ENCODE assay signal across 27 mouse cellular contexts in genomic region chr2:170303595-170303994, GRCm38 (mm10).
"Had no signal": no experiment of that assay in that cellular context is flagged by ENCODE, and none has a peak within 500 bp of the region (broad histone marks: within the 10 kb centered on the region; RNA-seq: fewer than 3 reads in every experiment).

No protein-coding gene starts in this region.

- H3K9me3 ChIP-seq: limb, embryonic 12.5 days; limb, embryonic 15.5 days; liver, embryonic 15.5 days; lung, embryonic 15.5 days; midbrain, embryonic 10.5 days; midbrain, embryonic 12.5 days; midbrain, embryonic 13.5 days; midbrain, embryonic 15.5 days had no signal

- H3K4me3 ChIP-seq: left cerebral cortex, adult 2 months; limb, embryonic 10.5 days; limb, embryonic 12.5 days; limb, embryonic 13.5 days; limb, embryonic 15.5 days; liver, embryonic 12.5 days; liver, embryonic 13.5 days; liver, embryonic 15.5 days; lung, embryonic 15.5 days; megakaryocyte, embryonic 14.5 days; midbrain, embryonic 10.5 days; midbrain, embryonic 12.5 days; midbrain, embryonic 13.5 days; midbrain, embryonic 15.5 days; neural tube, embryonic 12.5 days had no signal

- H3K36me3 ChIP-seq: limb, embryonic 10.5 days; limb, embryonic 12.5 days; limb, embryonic 13.5 days; limb, embryonic 15.5 days; liver, embryonic 12.5 days; liver, embryonic 13.5 days; liver, embryonic 15.5 days; lung, embryonic 15.5 days; midbrain, embryonic 10.5 days; midbrain, embryonic 12.5 days; midbrain, embryonic 13.5 days; midbrain, embryonic 15.5 days; neural tube, embryonic 12.5 days had no signal

- H3K9ac ChIP-seq: limb, embryonic 12.5 days; limb, embryonic 13.5 days; limb, embryonic 15.5 days; liver, embryonic 12.5 days; liver, embryonic 13.5 days; liver, embryonic 14.5 days; liver, embryonic 15.5 days; lung, embryonic 14.5 days; lung, embryonic 15.5 days; midbrain, embryonic 12.5 days; midbrain, embryonic 13.5 days; midbrain, embryonic 15.5 days; neural tube, embryonic 12.5 days had no signal

- DNase-seq: left cerebral cortex, postnatal 4 days; liver; liver, embryonic 13.5 days; lung, adult 18-20 months; lung, adult 2 months; lung, embryonic 14.5 days; lung, postnatal 14 days; lung, postnatal 36 days; midbrain, embryonic 14.5 days had no signal

- H3K27ac ChIP-seq: left cerebral cortex, adult 2 months; limb, embryonic 10.5 days; limb, embryonic 12.5 days; limb, embryonic 13.5 days; limb, embryonic 15.5 days; liver, embryonic 12.5 days; liver, embryonic 13.5 days; liver, embryonic 14.5 days; liver, embryonic 15.5 days; lung, embryonic 15.5 days; macrophage; midbrain, embryonic 10.5 days; midbrain, embryonic 12.5 days; midbrain, embryonic 13.5 days; midbrain, embryonic 15.5 days; neural tube, embryonic 12.5 days had no signal

- H3K27me3 ChIP-seq: limb, embryonic 12.5 days; limb, embryonic 13.5 days; limb, embryonic 15.5 days; liver, embryonic 12.5 days; liver, embryonic 13.5 days; liver, embryonic 15.5 days; lung, embryonic 15.5 days; midbrain, embryonic 12.5 days; midbrain, embryonic 15.5 days; neural tube, embryonic 12.5 days had no signal

- H3K4me2 ChIP-seq: limb, embryonic 12.5 days; limb, embryonic 13.5 days; limb, embryonic 15.5 days; liver, embryonic 12.5 days; liver, embryonic 13.5 days; liver, embryonic 15.5 days; lung, embryonic 14.5 days; lung, embryonic 15.5 days; midbrain, embryonic 11.5 days; midbrain, embryonic 12.5 days; midbrain, embryonic 13.5 days; midbrain, embryonic 15.5 days; neural tube, embryonic 12.5 days had no signal

- H3K4me1 ChIP-seq: liver, embryonic 12.5 days; liver, embryonic 13.5 days; liver, embryonic 15.5 days had no signal

- ATAC-seq: liver, embryonic 12.5 days; midbrain, embryonic 13.5 days; midbrain, embryonic 15.5 days; midbrain, embryonic 16.5 days had no signal
